Mouse (Mus musculus) colon, adult 2 months (tissue): ENCODE measurements around the gene Ethe1. TPM values are rescaled to one million over a fixed set of nuclear protein-coding genes. Genes with fewer than 3 reads are reported as not detected.

Source experiments
- polyA plus RNA-seq: library from polyadenylated mRNA; depleted of rRNA; stranded (reverse); fragments of >200 nt; gene quantifications from 2 replicates; pipeline ENCODE4 v1.2.3, GENCODE M21; 2012; rRNA removed

Ethe1 gene
- polyA plus RNA-seq, result 766 and 787 TPM in 2 replicates

GRCm38 (mm10) chr7:24587330-24588105, at the start of gene Ethe1, which contains the start of gene Zfp575:
TSS of gene Ethe1 (plus strand) at chr7:24587543.
TSS of gene Zfp575 (minus strand) at chr7:24587641.

GRCm38 (mm10) chr7:24546068-24546614, 41.2 kb upstream of the Ethe1 start, which contains the start of the genes Pinlyp and Xrcc1:
TSS of gene Pinlyp (minus strand) at chr7:24546118.
TSS of gene Xrcc1 (plus strand) at chr7:24546289.

GRCm38 (mm10) chr7:24610144-24610878, 23.0 kb downstream of the Ethe1 start, which contains the start of gene Phldb3:
TSS of gene Phldb3 (plus strand) at chr7:24610763.

GRCm38 (mm10) chr7:24636264-24636663, 48.9 kb downstream of the Ethe1 start, which contains the start of gene Lypd3:
TSS of gene Lypd3 (plus strand) at chr7:24636550.

Other genes starting within 250 kb of the Ethe1 start
- not detected in 2 replicates for gene Lypd5, start 238.3 kb upstream of the Ethe1 start, polyA plus RNA-seq
- gene Kcnn4, start 217.3 kb upstream of the Ethe1 start, polyA plus RNA-seq, result 136 and 140 TPM in 2 replicates
- gene Smg9, start 187.9 kb upstream of the Ethe1 start, polyA plus RNA-seq, result 49.2 and 51.1 TPM in 2 replicates
- 0.35 and 1.1 TPM in 2 replicates for gene Irgc1, start 135.2 kb upstream of the Ethe1 start, polyA plus RNA-seq
- 16.4 and 17.4 TPM in 2 replicates for gene Plaur, start 125.1 kb upstream of the Ethe1 start, polyA plus RNA-seq
- 8.6 and 12.3 TPM in 2 replicates for gene Cadm4, start 105.5 kb upstream of the Ethe1 start, polyA plus RNA-seq
- 12.5 and 13.9 TPM in 2 replicates for gene Zfp428, start 80.5 kb upstream of the Ethe1 start, polyA plus RNA-seq
- not detected in 2 replicates for gene AC161166.1, start 75.1 kb upstream of the Ethe1 start, polyA plus RNA-seq
- 15.3 and 16.0 TPM in 2 replicates for gene Irgq, start 56.9 kb upstream of the Ethe1 start, polyA plus RNA-seq
- gene Pinlyp, start 41.4 kb upstream of the Ethe1 start, polyA plus RNA-seq, result 0.24 TPM in 1 of 2 replicates, not detected in the other
- gene Xrcc1, start 41.3 kb upstream of the Ethe1 start, polyA plus RNA-seq, result 29.9 and 34.7 TPM in 2 replicates
- 1.2 and 1.7 TPM in 2 replicates for gene Zfp575, start 98 bp downstream of the Ethe1 start, polyA plus RNA-seq
- 4.4 and 5.2 TPM in 2 replicates for gene Phldb3, start 23.2 kb downstream of the Ethe1 start, polyA plus RNA-seq
- gene Lypd3, start 49.0 kb downstream of the Ethe1 start, polyA plus RNA-seq, result 0.17 TPM in 1 of 2 replicates, not detected in the other
- not detected in 2 replicates for gene Tex101, start 89.1 kb downstream of the Ethe1 start, polyA plus RNA-seq
- gene BC049730, start 121.7 kb downstream of the Ethe1 start, polyA plus RNA-seq, result not detected in 2 replicates
- gene Gm4763, start 139.4 kb downstream of the Ethe1 start, polyA plus RNA-seq, result not detected in 2 replicates
- 106 and 208 TPM in 2 replicates for gene Cd177, start 172.8 kb downstream of the Ethe1 start, polyA plus RNA-seq
- gene Ceacam10, start 189.7 kb downstream of the Ethe1 start, polyA plus RNA-seq, result 37.8 and 48.8 TPM in 2 replicates